Mouse (Mus musculus): ENCODE data around the gene Bdnf. TPM values are rescaled to one million over a fixed set of nuclear protein-coding genes. Genes with fewer than 3 reads are reported as not detected.
A peak's percentile ranks its signal among the peaks of the same experiment; 100 is the strongest.

The Bdnf gene
- total and polyA plus RNA-seq, 2 experiments from 2014 or later = 5.6 to 7.6 TPM

- Histone ChIP-seq H3K4me2 (ENCODE audit: low read depth, low read length) (peak overlapping the region; percentile 96), H3K27ac (peak overlapping the region; percentile 91), H3K9ac (replicated peaks; ENCODE audit: low read length) (peak overlapping the region; percentile 84), H3K36me3 (ENCODE audit: insufficient read depth, low read length) (no peaks in the 10 kb centered on the region), H3K4me1 (ENCODE audit: insufficient read depth, low read length) (peaks cover 8% of the 10 kb centered on the region; the same call in 1 of the 2 replicates), H3K4me3 (ENCODE audit: low read length) (peak overlapping the region; percentile 67), H3K27me3 (ENCODE audit: insufficient read depth, low read length) (peaks cover 30% of the 10 kb centered on the region), H3K9me3 (ENCODE audit: low read length) (no peaks in the 10 kb centered on the region)
- ATAC-seq (peak; percentile 70), DNase-seq (ENCODE audit: low spot score) (peak; percentile 59)
- WGBS = under 1% methylated on average over 50 of the region's 50 CpGs
- no peak for TF ChIP-seq CTCF (IDR thresholded peaks at IDR 0.05; ENCODE audit: low read depth)
These were observed 3.0 kb downstream of the Bdnf start for GRCm38 (mm10) chr2:109677221-109678089.

- peaks cover 30% of the 10 kb centered on the region for H3K27me3 ChIP-seq (ENCODE audit: insufficient read depth, low read length)
- no peak for TF ChIP-seq CTCF (IDR thresholded peaks at IDR 0.05; ENCODE audit: low read depth)
- no peaks in the 10 kb centered on the region for H3K9me3 ChIP-seq (ENCODE audit: low read length)
- no peaks in the 10 kb centered on the region for H3K36me3 ChIP-seq (ENCODE audit: insufficient read depth, low read length)
- H3K9ac ChIP-seq (replicated peaks; ENCODE audit: low read length) = peak overlapping the region; percentile 84
- peaks cover 8% of the 10 kb centered on the region; the same call in 1 of the 2 replicates for H3K4me1 ChIP-seq (ENCODE audit: insufficient read depth, low read length)
- DNase-seq (ENCODE audit: low spot score) (peak; percentile 90), ATAC-seq (peak; percentile 94)
- H3K4me2 ChIP-seq (ENCODE audit: low read depth, low read length) = peak overlapping the region; percentile 96
- WGBS = 2% methylated on average over 18 of the region's 18 CpGs
- peak overlapping the region; percentile 67 for H3K4me3 ChIP-seq (ENCODE audit: low read length)
- H3K27ac ChIP-seq = peak overlapping the region; percentile 91
These were observed 3.5 kb downstream of the Bdnf start for GRCm38 (mm10) chr2:109678090-109678409.

GRCm38 (mm10) chr2:109678454-109678853, 4.0 kb downstream of the Bdnf start:
- Histone ChIP-seq H3K36me3 (ENCODE audit: insufficient read depth, low read length) (no peaks in the 10 kb centered on the region), H3K27ac (peak overlapping the region; percentile 91), H3K4me3 (ENCODE audit: low read length) (peak overlapping the region; percentile 67), H3K27me3 (ENCODE audit: insufficient read depth, low read length) (peaks cover 26% of the 10 kb centered on the region), H3K4me1 (ENCODE audit: insufficient read depth, low read length) (peaks cover 6% of the 10 kb centered on the region; the same call in 1 of the 2 replicates), H3K4me2 (ENCODE audit: low read depth, low read length) (peak overlapping the region; percentile 96), H3K9ac (replicated peaks; ENCODE audit: low read length) (peak overlapping the region; percentile 84), H3K9me3 (ENCODE audit: low read length) (no peaks in the 10 kb centered on the region)
- ATAC-seq (no peak), DNase-seq (ENCODE audit: low spot score) (peak; percentile 45)
- 2% methylated on average over 8 of the region's 8 CpGs for WGBS
- no peak for TF ChIP-seq CTCF (IDR thresholded peaks at IDR 0.05; ENCODE audit: low read depth)

GRCm38 (mm10) chr2:109679446-109679845, 4.9 kb downstream of the Bdnf start:
- ATAC-seq (no peak), DNase-seq (ENCODE audit: low spot score) (no peak)
- peaks cover under 1% of the 10 kb centered on the region; the same call in 1 of the 2 replicates for H3K4me1 ChIP-seq (ENCODE audit: insufficient read depth, low read length)
- H3K9me3 ChIP-seq (ENCODE audit: low read length) = no peaks in the 10 kb centered on the region
- H3K9ac ChIP-seq (replicated peaks; ENCODE audit: low read length) = no peak overlapping the region
- H3K27me3 ChIP-seq (ENCODE audit: insufficient read depth, low read length) = peaks cover 20% of the 10 kb centered on the region
- H3K4me2 ChIP-seq (ENCODE audit: low read depth, low read length) = no peak overlapping the region
- H3K4me3 ChIP-seq (ENCODE audit: low read length) = no peak overlapping the region
- H3K36me3 ChIP-seq (ENCODE audit: insufficient read depth, low read length) = no peaks in the 10 kb centered on the region
- no peak overlapping the region for H3K27ac ChIP-seq
- TF ChIP-seq CTCF (IDR thresholded peaks at IDR 0.05; ENCODE audit: low read depth) = no peak
- WGBS = 62% methylated on average over 2 of the region's 2 CpGs

GRCm38 (mm10) chr2:109681071-109681470, 6.6 kb downstream of the Bdnf start:
- H3K9ac ChIP-seq (replicated peaks; ENCODE audit: low read length) = no peak overlapping the region
- H3K4me2 ChIP-seq (ENCODE audit: low read depth, low read length) = no peak overlapping the region
- H3K4me1 ChIP-seq (ENCODE audit: insufficient read depth, low read length) = no peaks in the 10 kb centered on the region
- TF ChIP-seq CTCF (IDR thresholded peaks at IDR 0.05; ENCODE audit: low read depth) = no peak
- H3K27me3 ChIP-seq (ENCODE audit: insufficient read depth, low read length) = peaks cover 5% of the 10 kb centered on the region; the same call in 1 of the 2 replicates
- no peak overlapping the region for H3K27ac ChIP-seq
- H3K9me3 ChIP-seq (ENCODE audit: low read length) = no peaks in the 10 kb centered on the region
- no peak overlapping the region for H3K4me3 ChIP-seq (ENCODE audit: low read length)
- H3K36me3 ChIP-seq (ENCODE audit: insufficient read depth, low read length) = no peaks in the 10 kb centered on the region
- DNase-seq (ENCODE audit: low spot score) (no peak), ATAC-seq (no peak)
- WGBS = 88% methylated on average over 1 of the region's 1 CpGs

GRCm38 (mm10) chr2:109688661-109689060, 14.2 kb downstream of the Bdnf start:
- Histone ChIP-seq H3K4me2 (ENCODE audit: low read depth, low read length) (no peak overlapping the region), H3K27ac (no peak overlapping the region), H3K9me3 (ENCODE audit: low read length) (no peaks in the 10 kb centered on the region), H3K4me1 (ENCODE audit: insufficient read depth, low read length) (no peaks in the 10 kb centered on the region), H3K36me3 (ENCODE audit: insufficient read depth, low read length) (no peaks in the 10 kb centered on the region), H3K4me3 (ENCODE audit: low read length) (no peak overlapping the region), H3K27me3 (ENCODE audit: insufficient read depth, low read length) (no peaks in the 10 kb centered on the region), H3K9ac (replicated peaks; ENCODE audit: low read length) (no peak overlapping the region)
- 65% methylated on average over 1 of the region's 1 CpGs for WGBS
- ATAC-seq = no peak
- no peak for TF ChIP-seq CTCF (IDR thresholded peaks at IDR 0.05; ENCODE audit: low read depth)
- DNase-seq (ENCODE audit: low spot score) = no peak

Measured in hindbrain, postnatal 0 days (tissue).